Mouse (Mus musculus): ENCODE data around the gene Mbtd1.

- TF ChIP-seq CTCF (conservative IDR thresholded peaks at IDR 0.05 in 1 of 2, IDR thresholded peaks at IDR 0.05 in 1 of 2; ENCODE audit: low read depth in 2 of 2, low read length in 2 of 2) (no peak), CHD2 (IDR thresholded peaks at IDR 0.05; ENCODE audit: low read length) (peak; percentile 80)
Measured at GRCm38 (mm10) chr11:93887080-93887447, 1.4 kb downstream of the Mbtd1 start.
